Mouse (Mus musculus): ENCODE data around the gene Tekt2. TPM values are rescaled to one million over a fixed set of nuclear protein-coding genes. Genes with fewer than 3 reads are reported as not detected.

The Tekt2 gene
- polyA plus RNA-seq, 1 experiment from 2014 or later, result 18.5 TPM

Other genes starting within 250 kb of the Tekt2 start
- gene Lsm10, start 229.1 kb downstream of the Tekt2 start, polyA plus RNA-seq (2015; fragmentation: Nextera tagmentation; extraction: Ambion mirVana), result 46.7 and 50.3 TPM in 2 replicates
- gene Stk40, start 221.7 kb downstream of the Tekt2 start, polyA plus RNA-seq (2015; fragmentation: Nextera tagmentation; extraction: Ambion mirVana), result 34.9 and 36.6 TPM in 2 replicates
- 70.2 and 78.2 TPM in 2 replicates for gene Eva1b, start 177.9 kb downstream of the Tekt2 start, polyA plus RNA-seq (2015; fragmentation: Nextera tagmentation; extraction: Ambion mirVana)
- 8.6 and 10.3 TPM in 2 replicates for gene Sh3d21, start 162.2 kb downstream of the Tekt2 start, polyA plus RNA-seq (2015; fragmentation: Nextera tagmentation; extraction: Ambion mirVana)
- gene Thrap3, start 122.9 kb downstream of the Tekt2 start, polyA plus RNA-seq (2015; fragmentation: Nextera tagmentation; extraction: Ambion mirVana), result 248 and 262 TPM in 2 replicates
- gene Map7d1, start 69.3 kb downstream of the Tekt2 start, polyA plus RNA-seq (2015; fragmentation: Nextera tagmentation; extraction: Ambion mirVana), result 48.8 and 57.0 TPM in 2 replicates
- 122 and 126 TPM in 2 replicates for gene Trappc3, start 63.4 kb downstream of the Tekt2 start, polyA plus RNA-seq (2015; fragmentation: Nextera tagmentation; extraction: Ambion mirVana)
- gene Col8a2, start 38.9 kb downstream of the Tekt2 start, polyA plus RNA-seq (2015; fragmentation: Nextera tagmentation; extraction: Ambion mirVana), result 33.9 and 43.4 TPM in 2 replicates
- gene Adprhl2, start 4.0 kb downstream of the Tekt2 start, polyA plus RNA-seq (2015; fragmentation: Nextera tagmentation; extraction: Ambion mirVana), result 94.3 and 97.5 TPM in 2 replicates
- gene Ago3, start 103.9 kb upstream of the Tekt2 start, polyA plus RNA-seq (2015; fragmentation: Nextera tagmentation; extraction: Ambion mirVana), result 20.1 and 24.9 TPM in 2 replicates
- gene Ago1, start 142.9 kb upstream of the Tekt2 start, polyA plus RNA-seq (2015; fragmentation: Nextera tagmentation; extraction: Ambion mirVana), result 7.4 and 8.1 TPM in 2 replicates
- 3.9 and 4.0 TPM in 2 replicates for gene Ago4, start 207.8 kb upstream of the Tekt2 start, polyA plus RNA-seq (2015; fragmentation: Nextera tagmentation; extraction: Ambion mirVana)
- 48.1 and 49.7 TPM in 2 replicates for gene Clspn, start 231.2 kb upstream of the Tekt2 start, polyA plus RNA-seq (2015; fragmentation: Nextera tagmentation; extraction: Ambion mirVana)

Data from embryonic facial prominence, embryonic 13.5 days (tissue).